24 mouse cellular contexts compared by ENCODE assay signal in the genomic region with DNA sequence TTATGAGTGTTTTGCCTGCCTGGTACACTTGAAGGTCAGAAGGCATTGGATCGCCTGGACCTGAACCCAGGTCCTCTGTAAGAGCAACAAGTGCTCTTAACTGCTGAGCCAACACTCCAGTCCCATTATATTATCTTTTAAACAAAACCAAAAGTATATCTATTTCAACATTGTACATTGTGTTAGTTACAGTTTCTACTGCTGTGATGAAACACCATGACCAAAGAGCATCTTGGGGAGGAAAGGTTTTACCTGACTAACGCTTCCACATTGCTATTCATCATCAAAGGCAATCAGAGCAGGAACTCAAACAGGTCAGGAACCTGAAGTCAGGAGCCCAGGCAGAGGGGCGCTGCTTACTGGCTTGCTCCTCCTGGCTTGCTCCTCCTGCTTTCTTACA.
"Had no signal": no experiment of that assay in that cellular context is flagged by ENCODE, and none has a peak within 500 bp of the region (broad histone marks: within the 10 kb centered on the region; RNA-seq: fewer than 3 reads in every experiment).

No protein-coding gene starts in this region.

- H3K9me3 ChIP-seq: heart, embryonic 10.5 days; heart, embryonic 12.5 days; hindbrain, embryonic 10.5 days; hindbrain, embryonic 12.5 days; kidney, embryonic 15.5 days; limb, embryonic 13.5 days; limb, embryonic 15.5 days; liver, embryonic 13.5 days had no signal

- H3K4me2 ChIP-seq: heart, embryonic 12.5 days; hindbrain, embryonic 12.5 days; hindbrain, embryonic 14.5 days; kidney, embryonic 15.5 days; limb, embryonic 13.5 days; limb, embryonic 15.5 days; liver, embryonic 13.5 days had no signal

- H3K4me3 ChIP-seq: heart, embryonic 10.5 days; heart, embryonic 12.5 days; hindbrain, embryonic 10.5 days; hindbrain, embryonic 12.5 days; kidney, embryonic 15.5 days; limb, embryonic 13.5 days; limb, embryonic 15.5 days; liver, embryonic 13.5 days had no signal

- H3K27ac ChIP-seq: heart, embryonic 10.5 days; hindbrain, embryonic 10.5 days; hindbrain, embryonic 12.5 days; hindbrain, embryonic 14.5 days; kidney, embryonic 15.5 days; kidney, postnatal 0 days; limb, embryonic 13.5 days; limb, embryonic 15.5 days; liver, embryonic 13.5 days had no signal

- ATAC-seq: forebrain, embryonic 16.5 days; hindbrain, embryonic 16.5 days had no signal

- H3K9ac ChIP-seq: heart, embryonic 12.5 days; hindbrain, embryonic 12.5 days; hindbrain, embryonic 14.5 days; kidney, embryonic 15.5 days; limb, embryonic 13.5 days; limb, embryonic 15.5 days; liver, embryonic 13.5 days had no signal

- H3K27me3 ChIP-seq: heart, embryonic 12.5 days; hindbrain, embryonic 12.5 days; kidney, embryonic 15.5 days; limb, embryonic 13.5 days; limb, embryonic 15.5 days had no signal

- DNase-seq: gastrocnemius, postnatal 25 days; heart, adult 18-20 months; heart, postnatal 10 days; heart, postnatal 4 days; kidney, adult 11 months; kidney, adult 2 months; kidney, adult 9 months; kidney, postnatal 14 days; kidney, postnatal 36 days; layer of hippocampus, adult 9-11 months; layer of hippocampus, postnatal 36 days; left cerebral cortex, postnatal 4 days; liver, embryonic 13.5 days had no signal
